Mouse (Mus musculus): ENCODE data around the gene Vezt. TPM values are rescaled to one million over a fixed set of nuclear protein-coding genes. Genes with fewer than 3 reads are reported as not detected.

Gene Vezt
- total and polyA plus RNA-seq, 3 experiments: 9.5 to 13.5 TPM; not detected in 1

GRCm38 (mm10) chr10:94017455-94017854 lies 18.2 kb downstream of the Vezt start:
- H3K9me3 ChIP-seq (replicated peaks; ENCODE audit: insufficient read depth, low read length): no peaks in the 10 kb centered on the region
- H3K4me3 ChIP-seq (ENCODE audit: control insufficient read depth in 1 of 2, insufficient read depth in 1 of 2, low read depth in 2 of 2, low read length in 2 of 2): no peak overlapping the region
- H3K27me3 ChIP-seq (ENCODE audit: control insufficient read depth in 1 of 2, insufficient read depth in 2 of 2, low read length in 2 of 2): no peaks in the 10 kb centered on the region
- TF ChIP-seq CHD1 (IDR thresholded peaks at IDR 0.05; ENCODE audit: low read depth, low read length): no peak
- TF ChIP-seq MAX (IDR thresholded peaks at IDR 0.05; ENCODE audit: low read length): no peak
- no peak for TF ChIP-seq MAZ (IDR thresholded peaks at IDR 0.05; ENCODE audit: low read depth, low read length)
- TF ChIP-seq ETS1 (IDR thresholded peaks at IDR 0.05; ENCODE audit: low read depth, low read length): no peak
- no peak for TF ChIP-seq HCFC1 (IDR thresholded peaks at IDR 0.05; ENCODE audit: low read depth, low read length)
- no peak for TF ChIP-seq MEF2A (IDR thresholded peaks at IDR 0.05; ENCODE audit: extremely low read depth, insufficient replicate concordance, low read depth, low read length, poor library complexity, severe bottlenecking)
- no peak for TF ChIP-seq MYB (IDR thresholded peaks at IDR 0.05; ENCODE audit: low read depth, low read length)
- TF ChIP-seq POLR2A (IDR thresholded peaks at IDR 0.05; ENCODE audit: control insufficient read depth in 1 of 2, insufficient read depth in 1 of 2, low read depth in 1 of 2, low read length in 2 of 2, poor library complexity in 1 of 2): no peak
- H3K9ac ChIP-seq (ENCODE audit: control insufficient read depth, low read depth, low read length, poor library complexity, severe bottlenecking): no peak overlapping the region
- H3K79me2 ChIP-seq (ENCODE audit: control insufficient read depth, insufficient read depth, low read length, poor library complexity): no peaks in the 10 kb centered on the region; the same call in 1 of the 2 replicates
- H3K36me3 ChIP-seq (ENCODE audit: control insufficient read depth in 1 of 2, insufficient read depth in 2 of 2, low read length in 2 of 2): peaks cover 0 to 12% of the 10 kb centered on the region in 2 experiments; a peak in 3 of 4 replicates
- no peak overlapping the region for H3K27ac ChIP-seq (ENCODE audit: control insufficient read depth, low read depth, low read length)
- peaks cover 8 to 9% of the 10 kb centered on the region in 2 experiments for H3K4me1 ChIP-seq (ENCODE audit: control insufficient read depth in 1 of 2, insufficient read depth in 2 of 2, low read length in 2 of 2)
- DNase-seq (ENCODE audit: low read depth, low spot score): no peak

- Histone ChIP-seq H3K79me2 (ENCODE audit: control insufficient read depth, insufficient read depth, low read length, poor library complexity) (no peaks in the 10 kb centered on the region; the same call in 1 of the 2 replicates), H3K36me3 (ENCODE audit: control insufficient read depth in 1 of 2, insufficient read depth in 2 of 2, low read length in 2 of 2) (peaks cover 0 to 8% of the 10 kb centered on the region in 2 experiments; a peak in 3 of 4 replicates), H3K27me3 (ENCODE audit: control insufficient read depth in 1 of 2, insufficient read depth in 2 of 2, low read length in 2 of 2) (no peaks in the 10 kb centered on the region), H3K4me3 (ENCODE audit: control insufficient read depth in 1 of 2, insufficient read depth in 1 of 2, low read depth in 2 of 2, low read length in 2 of 2) (no peak overlapping the region), H3K4me1 (ENCODE audit: control insufficient read depth in 1 of 2, insufficient read depth in 2 of 2, low read length in 2 of 2) (peaks cover 4 to 7% of the 10 kb centered on the region in 2 experiments; a peak in 3 of 4 replicates), H3K9ac (ENCODE audit: control insufficient read depth, low read depth, low read length, poor library complexity, severe bottlenecking) (no peak overlapping the region), H3K27ac (ENCODE audit: control insufficient read depth, low read depth, low read length) (no peak overlapping the region), H3K9me3 (replicated peaks; ENCODE audit: insufficient read depth, low read length) (no peaks in the 10 kb centered on the region)
- no peak for DNase-seq (ENCODE audit: low read depth, low spot score)
- TF ChIP-seq USF1 (IDR thresholded peaks at IDR 0.05; ENCODE audit: low read depth, low read length): no peak
Observed at GRCm38 (mm10) chr10:94014200-94014599, 21.4 kb downstream of the Vezt start.

- TF ChIP-seq EP300 (IDR thresholded peaks at IDR 0.05; ENCODE audit: low read depth in 1 of 2, low read length in 2 of 2): no peak
- no peak for TF ChIP-seq HCFC1 (IDR thresholded peaks at IDR 0.05; ENCODE audit: low read depth, low read length)
- TF ChIP-seq MAZ (IDR thresholded peaks at IDR 0.05; ENCODE audit: low read depth, low read length): no peak
- TF ChIP-seq ZMIZ1 (IDR thresholded peaks at IDR 0.05; ENCODE audit: low read depth, low read length): no peak
- TF ChIP-seq TBP (IDR thresholded peaks at IDR 0.05; ENCODE audit: low read depth, low read length): no peak
- TF ChIP-seq TCF12 (IDR thresholded peaks at IDR 0.05; ENCODE audit: low read depth, low read length): no peak
- TF ChIP-seq POLR2AphosphoS2 (IDR thresholded peaks at IDR 0.05; ENCODE audit: low read length): no peak
- TF ChIP-seq MYC (IDR thresholded peaks at IDR 0.05; ENCODE audit: low read depth, low read length): peak; percentile 66; the same call in 1 of the 2 replicates
- no peak for TF ChIP-seq POLR2A (IDR thresholded peaks at IDR 0.05; ENCODE audit: control insufficient read depth in 1 of 2, insufficient read depth in 1 of 2, low read depth in 1 of 2, low read length in 2 of 2, poor library complexity in 1 of 2)
- peak; percentile 71 for TF ChIP-seq ZC3H11A (IDR thresholded peaks at IDR 0.05; ENCODE audit: low read depth, low read length)
- peak; percentile 81 to 89 (median 85) for TF ChIP-seq CTCF (IDR thresholded peaks at IDR 0.05 in 2 of 3, conservative IDR thresholded peaks at IDR 0.05 in 1 of 3; ENCODE audit: control insufficient read depth in 1 of 3, insufficient read depth in 1 of 3, low read depth in 2 of 3, low read length in 3 of 3, poor library complexity in 1 of 3, severe bottlenecking in 1 of 3)
- TF ChIP-seq SMC3 (IDR thresholded peaks at IDR 0.05; ENCODE audit: low read depth, low read length): peak; percentile 92
- TF ChIP-seq RAD21 (IDR thresholded peaks at IDR 0.05; ENCODE audit: low read depth, low read length): peak; percentile 77
- Histone ChIP-seq H3K9me3 (replicated peaks; ENCODE audit: insufficient read depth, low read length) (no peaks in the 10 kb centered on the region), H3K27me3 (ENCODE audit: control insufficient read depth in 1 of 2, insufficient read depth in 2 of 2, low read length in 2 of 2) (no peaks in the 10 kb centered on the region), H3K4me3 (ENCODE audit: control insufficient read depth in 1 of 2, insufficient read depth in 1 of 2, low read depth in 2 of 2, low read length in 2 of 2) (no peak overlapping the region), H3K79me2 (ENCODE audit: control insufficient read depth, insufficient read depth, low read length, poor library complexity) (peaks cover 2% of the 10 kb centered on the region; the same call in 1 of the 2 replicates), H3K9ac (ENCODE audit: control insufficient read depth, low read depth, low read length, poor library complexity, severe bottlenecking) (no peak overlapping the region), H3K36me3 (ENCODE audit: control insufficient read depth in 1 of 2, insufficient read depth in 2 of 2, low read length in 2 of 2) (peaks cover 0 to 14% of the 10 kb centered on the region in 2 experiments; a peak in 3 of 4 replicates), H3K27ac (ENCODE audit: control insufficient read depth, low read depth, low read length) (no peak overlapping the region), H3K4me1 (ENCODE audit: control insufficient read depth in 1 of 2, insufficient read depth in 2 of 2, low read length in 2 of 2) (peaks cover 9 to 12% of the 10 kb centered on the region in 2 experiments)
- peak; percentile 85 for DNase-seq (ENCODE audit: low read depth, low spot score)
Observed at GRCm38 (mm10) chr10:94013196-94013595, 22.4 kb downstream of the Vezt start.
